ENCODE assay signal across 31 mouse cellular contexts in the genomic region with DNA sequence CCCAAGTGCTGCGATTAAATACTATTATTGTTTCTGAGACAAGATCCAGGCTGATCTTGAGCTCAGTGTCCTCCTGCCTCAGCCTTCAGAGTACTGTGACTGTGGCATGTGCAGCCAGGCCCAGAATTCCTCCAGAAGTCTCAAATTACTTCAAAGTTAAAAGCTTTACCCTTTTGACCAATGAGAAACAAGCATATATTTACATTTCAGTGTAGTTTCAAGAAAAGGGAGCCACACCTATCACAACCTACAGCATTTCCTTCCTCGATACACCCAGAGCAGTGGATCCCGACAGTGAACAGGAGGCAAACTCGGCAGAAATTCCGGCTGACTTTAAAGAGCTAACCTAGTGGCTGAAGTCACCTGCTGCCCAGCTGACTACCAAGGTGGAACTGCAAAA. TPM values are rescaled to one million over a fixed set of nuclear protein-coding genes. Genes with fewer than 3 reads are reported as not detected.
"Had no signal": no experiment of that assay in that cellular context is flagged by ENCODE, and none has a peak within 500 bp of the region (broad histone marks: within the 10 kb centered on the region; RNA-seq: fewer than 3 reads in every experiment).

No protein-coding gene starts in this region.

- H3K4me2 ChIP-seq: heart, embryonic 12.5 days; hindbrain, embryonic 13.5 days; hindbrain, embryonic 15.5 days; kidney, embryonic 15.5 days; limb, embryonic 12.5 days; liver, embryonic 11.5 days; liver, embryonic 13.5 days; liver, embryonic 15.5 days had no signal

- H3K9me3 ChIP-seq: heart, embryonic 10.5 days; heart, embryonic 12.5 days; hindbrain, embryonic 13.5 days; hindbrain, embryonic 15.5 days; kidney, embryonic 15.5 days; limb, embryonic 10.5 days; limb, embryonic 12.5 days; liver, embryonic 13.5 days; liver, embryonic 15.5 days had no signal

- DNase-seq: gastrocnemius, adult 2 months; gastrocnemius, postnatal 10 days; gastrocnemius, postnatal 25 days; heart, adult 18-20 months; heart, postnatal 10 days; heart, postnatal 36 days; kidney, adult 11 months; kidney, adult 2 months; kidney, adult 9 months; kidney, postnatal 14 days; kidney, postnatal 4 days; liver; liver, embryonic 13.5 days had no signal

- H3K27ac ChIP-seq: gastrocnemius, adult 2 months; heart, embryonic 10.5 days; hindbrain, embryonic 13.5 days; hindbrain, embryonic 15.5 days; hindbrain, postnatal 0 days; kidney, embryonic 15.5 days; kidney, postnatal 0 days; layer of hippocampus, adult 2 months; left cerebral cortex, adult 2 months; limb, embryonic 10.5 days; limb, embryonic 12.5 days; liver, embryonic 13.5 days; liver, embryonic 15.5 days had no signal

- H3K4me3 ChIP-seq: gastrocnemius, adult 2 months; heart, embryonic 10.5 days; heart, embryonic 12.5 days; hindbrain, embryonic 13.5 days; hindbrain, embryonic 15.5 days; kidney, embryonic 15.5 days; layer of hippocampus, adult 2 months; left cerebral cortex, adult 2 months; limb, embryonic 10.5 days; limb, embryonic 12.5 days; liver, embryonic 13.5 days; liver, embryonic 15.5 days had no signal

- H3K4me1 ChIP-seq: heart, embryonic 10.5 days; heart, embryonic 12.5 days; limb, embryonic 10.5 days; limb, embryonic 12.5 days; liver, embryonic 13.5 days; liver, embryonic 15.5 days had no signal

- H3K9ac ChIP-seq: heart, embryonic 12.5 days; hindbrain, embryonic 13.5 days; hindbrain, embryonic 15.5 days; kidney, embryonic 15.5 days; limb, embryonic 12.5 days; liver, embryonic 13.5 days; liver, embryonic 15.5 days had no signal

- ATAC-seq: hindbrain, postnatal 0 days; intestine, embryonic 16.5 days had no signal

- H3K36me3 ChIP-seq: heart, embryonic 10.5 days; heart, embryonic 12.5 days; hindbrain, embryonic 13.5 days; hindbrain, embryonic 15.5 days; kidney, embryonic 15.5 days; limb, embryonic 10.5 days; limb, embryonic 12.5 days; liver, embryonic 13.5 days; liver, embryonic 15.5 days had no signal

RNA-seq across cellular contexts. Expression of a gene that starts 6.3 kb away (rescaled TPM):
- polyA plus RNA-seq: heart, embryonic 10.5 days; heart, embryonic 12.5 days; heart, embryonic 14.5 days; heart, embryonic 16.5 days; hindbrain, embryonic 11.5 days; hindbrain, embryonic 13.5 days; intestine, embryonic 14.5 days; intestine, embryonic 16.5 days; kidney, adult 2 months; kidney, embryonic 15.5 days; kidney, postnatal 0 days; limb, embryonic 10.5 days; limb, embryonic 12.5 days; liver, embryonic 11.5 days; liver, embryonic 13.5 days; liver, embryonic 15.5 days had no signal
